Mouse (Mus musculus): ENCODE measurements around the gene Tmem233. TPM values are rescaled to one million over a fixed set of nuclear protein-coding genes. Genes with fewer than 3 reads are reported as not detected.

Tmem233 gene
- polyA plus RNA-seq, 1 experiment from 2014 or later = not detected

DNA sequence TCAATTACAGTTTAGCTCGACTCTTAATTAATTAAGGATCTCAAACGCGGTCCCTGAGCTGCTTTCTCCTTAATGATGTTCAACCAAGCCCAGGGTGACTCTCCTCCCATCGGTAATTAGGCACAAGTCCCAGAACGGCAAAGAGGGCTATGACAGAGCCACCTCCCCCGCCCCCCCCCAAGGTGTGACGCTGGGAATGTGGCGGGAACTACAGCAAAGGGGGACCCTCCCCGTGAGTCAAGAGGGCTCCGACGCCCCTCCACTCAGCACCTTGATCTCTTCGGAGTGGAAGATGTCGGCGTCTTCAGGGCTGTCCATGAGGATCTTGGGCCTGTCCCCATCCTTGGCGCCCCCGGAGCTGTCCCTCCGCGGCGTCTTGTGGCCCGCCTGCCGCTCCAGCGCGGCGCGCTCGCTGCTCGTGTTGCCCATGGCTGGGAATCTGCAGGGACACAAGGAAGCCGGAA is 59.2 kb downstream of the Tmem233 start:
- DNase-seq (ENCODE audit: low spot score) (peak; percentile 43), ATAC-seq (ENCODE audit: insufficient read depth, low FRiP score, low TSS enrichment) (peak; percentile 75)
- Histone ChIP-seq H3K27ac (ENCODE audit: low read depth, low read length) (peak overlapping the region; percentile 46; the same call in 1 of the 2 replicates), H3K9ac (ENCODE audit: low read length) (peak overlapping the region; percentile 86), H3K9me3 (ENCODE audit: control insufficient read depth, low read length) (no peaks in the 10 kb centered on the region), H3K4me2 (ENCODE audit: low read depth) (peak overlapping the region; percentile 67), H3K27me3 (ENCODE audit: control insufficient read depth, insufficient read depth, low read length) (no peaks in the 10 kb centered on the region), H3K4me1 (ENCODE audit: control insufficient read depth, insufficient read depth, low read length) (peaks cover 7% of the 10 kb centered on the region; the same call in 1 of the 2 replicates), H3K36me3 (ENCODE audit: control insufficient read depth, insufficient read depth, low read length) (peaks cover 16% of the 10 kb centered on the region), H3K4me3 (ENCODE audit: low read depth, low read length) (peak overlapping the region; percentile 83)
- WGBS = under 1% methylated on average over 28 of the region's 28 CpGs

GRCm38 (mm10) chr5:116023251-116023661 is 59.8 kb downstream of the Tmem233 start:
- no peak for ATAC-seq (ENCODE audit: insufficient read depth, low FRiP score, low TSS enrichment)
- Histone ChIP-seq H3K27ac (ENCODE audit: low read depth, low read length) (no peak overlapping the region), H3K4me2 (ENCODE audit: low read depth) (peak overlapping the region; percentile 67), H3K36me3 (ENCODE audit: control insufficient read depth, insufficient read depth, low read length) (peaks cover 19% of the 10 kb centered on the region), H3K9ac (ENCODE audit: low read length) (peak overlapping the region; percentile 86), H3K4me3 (ENCODE audit: low read depth, low read length) (peak overlapping the region; percentile 83), H3K9me3 (ENCODE audit: control insufficient read depth, low read length) (no peaks in the 10 kb centered on the region), H3K4me1 (ENCODE audit: control insufficient read depth, insufficient read depth, low read length) (peaks cover 7% of the 10 kb centered on the region; the same call in 1 of the 2 replicates), H3K27me3 (ENCODE audit: control insufficient read depth, insufficient read depth, low read length) (no peaks in the 10 kb centered on the region)
- no peak for DNase-seq (ENCODE audit: low spot score)
- WGBS = 31% methylated on average over 8 of the region's 8 CpGs

DNA sequence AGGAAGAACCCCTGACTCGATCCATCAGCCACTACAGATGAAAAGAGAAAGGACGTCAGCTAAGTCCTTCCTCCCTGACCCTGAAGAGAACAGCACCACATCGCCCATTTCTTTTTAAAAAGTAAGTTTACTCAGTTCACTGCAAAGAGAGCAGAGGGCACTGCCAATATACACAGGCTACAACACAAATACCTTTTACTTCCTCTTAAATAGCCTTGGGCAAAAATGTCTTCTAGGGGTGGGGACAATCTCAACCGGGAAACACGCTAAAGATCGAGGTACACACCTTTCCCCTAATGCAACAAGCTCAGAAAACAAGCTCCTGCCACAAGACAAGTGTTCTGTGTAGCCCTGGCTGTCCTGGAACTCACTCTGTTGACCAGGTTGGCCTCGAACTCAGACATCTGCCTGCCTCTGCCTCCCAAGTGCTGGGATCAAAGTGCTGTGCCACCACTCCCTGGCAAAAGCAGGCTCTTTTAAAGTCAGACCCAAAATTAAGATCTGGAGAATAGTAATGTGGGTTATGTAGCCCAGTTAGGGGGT is 60.3 kb downstream of the Tmem233 start:
- Histone ChIP-seq H3K27ac (ENCODE audit: low read depth, low read length) (no peak overlapping the region), H3K9me3 (ENCODE audit: control insufficient read depth, low read length) (no peaks in the 10 kb centered on the region), H3K36me3 (ENCODE audit: control insufficient read depth, insufficient read depth, low read length) (peaks cover 23% of the 10 kb centered on the region), H3K9ac (ENCODE audit: low read length) (no peak overlapping the region), H3K27me3 (ENCODE audit: control insufficient read depth, insufficient read depth, low read length) (no peaks in the 10 kb centered on the region), H3K4me1 (ENCODE audit: control insufficient read depth, insufficient read depth, low read length) (peaks cover 7% of the 10 kb centered on the region; the same call in 1 of the 2 replicates), H3K4me3 (ENCODE audit: low read depth, low read length) (peak overlapping the region; percentile 83; the same call in 1 of the 2 replicates), H3K4me2 (ENCODE audit: low read depth) (peak overlapping the region; percentile 67)
- WGBS = 88% methylated on average over 7 of the region's 7 CpGs
- ATAC-seq (ENCODE audit: insufficient read depth, low FRiP score, low TSS enrichment) = no peak
- DNase-seq (ENCODE audit: low spot score) = no peak

DNA sequence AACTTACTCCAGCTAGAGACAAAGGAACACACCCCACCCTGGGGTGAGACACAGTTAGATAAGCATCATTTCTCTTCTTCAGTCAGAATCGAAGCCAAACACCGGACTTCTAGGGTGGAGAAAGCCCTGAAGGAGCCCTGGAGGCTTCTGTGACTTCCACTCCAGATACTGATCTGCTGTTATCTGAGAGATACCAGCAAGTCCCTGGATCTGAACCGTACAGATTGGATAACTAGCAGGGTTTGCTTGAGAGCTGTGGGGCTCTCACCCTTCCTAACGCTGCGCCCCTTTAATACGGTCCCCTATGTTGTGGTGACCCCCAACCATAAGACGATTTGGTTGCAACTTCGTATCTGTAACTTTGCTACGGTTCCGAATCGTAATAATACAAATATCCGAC is 60.9 kb downstream of the Tmem233 start:
- no peak overlapping the region for H3K27ac ChIP-seq (ENCODE audit: low read depth, low read length)
- DNase-seq (ENCODE audit: low spot score) (no peak), ATAC-seq (ENCODE audit: insufficient read depth, low FRiP score, low TSS enrichment) (no peak)
- H3K9me3 ChIP-seq (ENCODE audit: control insufficient read depth, low read length) = no peaks in the 10 kb centered on the region
- no peak overlapping the region for H3K4me2 ChIP-seq (ENCODE audit: low read depth)
- no peak overlapping the region for H3K9ac ChIP-seq (ENCODE audit: low read length)
- H3K4me3 ChIP-seq (ENCODE audit: low read depth, low read length) = no peak overlapping the region
- H3K36me3 ChIP-seq (ENCODE audit: control insufficient read depth, insufficient read depth, low read length) = peaks cover 25% of the 10 kb centered on the region
- H3K4me1 ChIP-seq (ENCODE audit: control insufficient read depth, insufficient read depth, low read length) = peaks cover 7% of the 10 kb centered on the region; the same call in 1 of the 2 replicates
- 93% methylated on average over 12 of the region's 12 CpGs for WGBS
- no peaks in the 10 kb centered on the region for H3K27me3 ChIP-seq (ENCODE audit: control insufficient read depth, insufficient read depth, low read length)

DNA sequence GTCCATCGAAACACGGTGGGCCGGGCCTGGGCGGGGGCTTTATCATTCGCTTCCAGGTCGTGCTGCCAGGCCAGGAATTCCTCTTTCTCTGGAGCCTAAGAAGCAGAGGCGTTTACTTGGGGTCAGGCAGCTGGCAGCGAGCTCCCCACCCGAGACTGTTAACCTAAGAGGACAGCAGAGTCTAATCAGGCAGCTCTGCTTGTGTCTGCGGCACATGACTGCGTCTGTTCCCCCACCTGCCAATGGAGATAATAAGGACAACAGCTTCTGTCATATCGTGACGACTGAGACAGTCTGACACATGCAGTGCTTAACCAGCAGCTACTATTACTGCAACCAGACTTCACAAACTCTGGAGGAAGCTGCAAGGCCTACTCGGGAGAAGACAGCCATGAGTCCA is 61.5 kb downstream of the Tmem233 start:
- H3K9me3 ChIP-seq (ENCODE audit: control insufficient read depth, low read length) = no peaks in the 10 kb centered on the region
- H3K27me3 ChIP-seq (ENCODE audit: control insufficient read depth, insufficient read depth, low read length) = no peaks in the 10 kb centered on the region
- no peak for ATAC-seq (ENCODE audit: insufficient read depth, low FRiP score, low TSS enrichment)
- DNase-seq (ENCODE audit: low spot score) = no peak
- no peak overlapping the region for H3K27ac ChIP-seq (ENCODE audit: low read depth, low read length)
- WGBS = 90% methylated on average over 14 of the region's 14 CpGs
- peaks cover 28% of the 10 kb centered on the region for H3K36me3 ChIP-seq (ENCODE audit: control insufficient read depth, insufficient read depth, low read length)
- no peak overlapping the region for H3K4me3 ChIP-seq (ENCODE audit: low read depth, low read length)
- H3K4me2 ChIP-seq (ENCODE audit: low read depth) = no peak overlapping the region
- no peak overlapping the region for H3K9ac ChIP-seq (ENCODE audit: low read length)
- H3K4me1 ChIP-seq (ENCODE audit: control insufficient read depth, insufficient read depth, low read length) = peaks cover 7% of the 10 kb centered on the region; the same call in 1 of the 2 replicates

DNA sequence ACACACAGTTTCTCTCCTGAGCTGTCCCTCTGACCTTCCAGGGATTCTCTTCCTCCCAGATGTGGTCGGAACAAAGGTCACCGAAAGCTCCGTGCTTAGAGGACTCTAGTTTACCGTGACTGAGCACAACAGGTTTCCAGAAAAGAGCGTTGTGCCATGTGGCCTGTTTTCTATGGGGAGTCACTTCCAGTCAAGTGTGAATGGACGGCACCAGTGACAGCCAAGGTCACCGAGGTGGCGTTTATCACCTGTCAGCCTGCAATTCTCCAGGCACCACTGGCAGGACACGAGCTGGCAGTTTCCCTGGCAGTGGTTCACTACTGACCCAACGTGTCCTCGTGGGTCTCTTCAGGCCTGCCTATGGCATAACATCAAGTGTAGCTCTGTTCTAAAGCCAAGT is 63.7 kb downstream of the Tmem233 start:
- DNase-seq (ENCODE audit: low spot score) (no peak), ATAC-seq (ENCODE audit: insufficient read depth, low FRiP score, low TSS enrichment) (no peak)
- Histone ChIP-seq H3K27ac (ENCODE audit: low read depth, low read length) (no peak overlapping the region), H3K4me1 (ENCODE audit: control insufficient read depth, insufficient read depth, low read length) (peaks cover 7% of the 10 kb centered on the region; the same call in 1 of the 2 replicates), H3K27me3 (ENCODE audit: control insufficient read depth, insufficient read depth, low read length) (no peaks in the 10 kb centered on the region), H3K9me3 (ENCODE audit: control insufficient read depth, low read length) (no peaks in the 10 kb centered on the region), H3K4me2 (ENCODE audit: low read depth) (no peak overlapping the region), H3K9ac (ENCODE audit: low read length) (no peak overlapping the region), H3K4me3 (ENCODE audit: low read depth, low read length) (no peak overlapping the region), H3K36me3 (ENCODE audit: control insufficient read depth, insufficient read depth, low read length) (peaks cover 42% of the 10 kb centered on the region)
- 73% methylated on average over 11 of the region's 11 CpGs for WGBS

GRCm38 (mm10) chr5:116018784-116019183 is 64.3 kb downstream of the Tmem233 start:
- ATAC-seq (ENCODE audit: insufficient read depth, low FRiP score, low TSS enrichment) (no peak), DNase-seq (ENCODE audit: low spot score) (no peak)
- peaks cover 7% of the 10 kb centered on the region; the same call in 1 of the 2 replicates for H3K4me1 ChIP-seq (ENCODE audit: control insufficient read depth, insufficient read depth, low read length)
- WGBS = 85% methylated on average over 6 of the region's 6 CpGs
- H3K27ac ChIP-seq (ENCODE audit: low read depth, low read length) = no peak overlapping the region
- no peak overlapping the region for H3K4me3 ChIP-seq (ENCODE audit: low read depth, low read length)
- no peaks in the 10 kb centered on the region for H3K27me3 ChIP-seq (ENCODE audit: control insufficient read depth, insufficient read depth, low read length)
- no peaks in the 10 kb centered on the region for H3K9me3 ChIP-seq (ENCODE audit: control insufficient read depth, low read length)
- peaks cover 48% of the 10 kb centered on the region for H3K36me3 ChIP-seq (ENCODE audit: control insufficient read depth, insufficient read depth, low read length)
- no peak overlapping the region for H3K4me2 ChIP-seq (ENCODE audit: low read depth)
- H3K9ac ChIP-seq (ENCODE audit: low read length) = no peak overlapping the region

DNA sequence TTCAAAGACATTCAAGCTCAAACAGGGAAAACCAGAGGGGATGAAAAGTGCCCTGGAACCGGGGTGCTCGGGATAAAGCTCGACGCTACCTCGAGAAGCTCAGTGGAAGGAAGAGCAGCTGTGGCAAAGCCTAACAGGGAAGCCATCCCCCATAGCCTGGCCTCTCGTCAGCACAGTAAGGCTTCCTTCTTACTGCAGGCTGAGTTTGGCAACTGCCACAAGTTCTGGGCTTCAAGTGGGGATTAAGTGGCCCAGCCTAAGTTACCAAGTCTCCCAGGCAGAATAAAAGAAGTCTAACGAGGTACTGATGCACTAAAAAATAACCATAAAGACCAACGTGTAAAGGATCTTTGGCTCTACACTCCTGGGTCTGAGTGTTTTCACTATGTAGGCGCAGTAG is 64.8 kb downstream of the Tmem233 start:
- Histone ChIP-seq H3K27me3 (ENCODE audit: control insufficient read depth, insufficient read depth, low read length) (no peaks in the 10 kb centered on the region), H3K4me2 (ENCODE audit: low read depth) (no peak overlapping the region), H3K36me3 (ENCODE audit: control insufficient read depth, insufficient read depth, low read length) (peaks cover 51% of the 10 kb centered on the region), H3K4me3 (ENCODE audit: low read depth, low read length) (no peak overlapping the region), H3K9ac (ENCODE audit: low read length) (no peak overlapping the region), H3K4me1 (ENCODE audit: control insufficient read depth, insufficient read depth, low read length) (peaks cover 2% of the 10 kb centered on the region; the same call in 1 of the 2 replicates), H3K9me3 (ENCODE audit: control insufficient read depth, low read length) (no peaks in the 10 kb centered on the region), H3K27ac (ENCODE audit: low read depth, low read length) (no peak overlapping the region)
- ATAC-seq (ENCODE audit: insufficient read depth, low FRiP score, low TSS enrichment) (no peak), DNase-seq (ENCODE audit: low spot score) (no peak)
- 92% methylated on average over 9 of the region's 9 CpGs for WGBS

- 94% methylated on average over 8 of the region's 8 CpGs for WGBS
- Histone ChIP-seq H3K27ac (ENCODE audit: low read depth, low read length) (no peak overlapping the region), H3K36me3 (ENCODE audit: control insufficient read depth, insufficient read depth, low read length) (peaks cover 53% of the 10 kb centered on the region), H3K4me1 (ENCODE audit: control insufficient read depth, insufficient read depth, low read length) (no peaks in the 10 kb centered on the region), H3K9me3 (ENCODE audit: control insufficient read depth, low read length) (no peaks in the 10 kb centered on the region), H3K27me3 (ENCODE audit: control insufficient read depth, insufficient read depth, low read length) (no peaks in the 10 kb centered on the region), H3K9ac (ENCODE audit: low read length) (no peak overlapping the region), H3K4me3 (ENCODE audit: low read depth, low read length) (no peak overlapping the region), H3K4me2 (ENCODE audit: low read depth) (no peak overlapping the region)
- ATAC-seq (ENCODE audit: insufficient read depth, low FRiP score, low TSS enrichment) (no peak), DNase-seq (ENCODE audit: low spot score) (no peak)
Observed at GRCm38 (mm10) chr5:116017391-116017790, 65.7 kb downstream of the Tmem233 start.

Data from neural tube, embryonic 11.5 days (tissue).